Mouse (Mus musculus) liver, embryonic 16.5 days (tissue): ENCODE data around the gene Fabp3. TPM values are rescaled to one million over a fixed set of nuclear protein-coding genes. Genes with fewer than 3 reads are reported as not detected.
A peak's percentile ranks its signal among the peaks of the same experiment; 100 is the strongest.

Experiments used
- ATAC-seq: fragments of 200-750 bp; cut with Nextera tagmentation; 2 replicates; pipeline ENCODE4 v1.8.0; 2017; ENCODE audit warnings: low read depth, mild to moderate bottlenecking, moderate number of reproducible peaks, moderate library complexity
- H3K27ac ChIP-seq: fragments of 300-500 bp; sonication (generic); 2 replicates; pipeline ENCODE4 v1.5.1; 2014; ENCODE audit warnings: mild to moderate bottlenecking, low read length
- H3K27me3 ChIP-seq: fragments of 300-500 bp; sonication (generic); 2 replicates; pipeline ENCODE4 v1.6.1; 2014; ENCODE audit warnings: low read depth, low read length, mixed read lengths; ENCODE audit not compliant: control insufficient read depth, insufficient read depth
- H3K36me3 ChIP-seq: fragments of 300-500 bp; sonication (generic); 2 replicates; pipeline ENCODE4 v1.6.1; 2014; ENCODE audit warnings: mild to moderate bottlenecking; ENCODE audit not compliant: control insufficient read depth, insufficient read depth
- H3K4me1 ChIP-seq: fragments of 300-500 bp; sonication (generic); 2 replicates; pipeline ENCODE4 v1.6.1; 2014; ENCODE audit warnings: low read depth, low read length, mixed read lengths; ENCODE audit not compliant: control insufficient read depth
- H3K4me2 ChIP-seq: fragments of 300-500 bp; sonication (generic); 2 replicates; pipeline ENCODE4 v1.6.1; 2014; ENCODE audit warnings: low read depth, low read length, mixed read lengths
- H3K4me3 ChIP-seq: fragments of 300-500 bp; sonication (generic); 2 replicates; pipeline ENCODE4 v1.5.1; 2014; ENCODE audit warnings: low read depth, mild to moderate bottlenecking, low read length
- H3K9ac ChIP-seq: fragments of 300-500 bp; sonication (generic); 2 replicates; pipeline ENCODE4 v1.6.1; 2014; ENCODE audit warnings: low read depth, low read length
- H3K9me3 ChIP-seq: fragments of 300-500 bp; sonication (generic); replicated peaks from 2 replicates; pipeline ENCODE4 v1.6.1; 2016; ENCODE audit warnings: low read length; ENCODE audit not compliant: control insufficient read depth
- WGBS: fragments of 180-500 bp; shearing (Covaris S2); extraction: QIAGEN DNeasy Blood & Tissue Kit; methylation state at CpG from one replicate; pipeline ENCODE4 v1.1.7; 2014; ENCODE audit not compliant: insufficient replicate concordance; 5-methylcytosine and 5-hydroxymethylcytosine counted together
- polyA plus RNA-seq: library from polyadenylated mRNA; unstranded; fragments of >200 nt; fragmentation: Nextera tagmentation; extraction: Ambion mirVana; gene quantifications from 2 replicates; pipeline ENCODE4 v1.2.1, GENCODE M21; 2015

The Fabp3 gene
- polyA plus RNA-seq, 1 experiment from 2014 or later: 5.4 TPM

GRCm38 (mm10) chr4:130270611-130271347 lies 37.6 kb upstream of the Fabp3 start:
- peaks cover 16% of the 10 kb centered on the region for H3K4me1 ChIP-seq
- H3K27me3 ChIP-seq: peaks cover 50% of the 10 kb centered on the region
- no peak overlapping the region for H3K27ac ChIP-seq
- ATAC-seq: no peak
- WGBS: 46% methylated on average over 6 of the region's 6 CpGs
- no peaks in the 10 kb centered on the region for H3K36me3 ChIP-seq
- H3K9ac ChIP-seq: no peak overlapping the region
- no peak overlapping the region for H3K4me3 ChIP-seq
- no peaks in the 10 kb centered on the region for H3K9me3 ChIP-seq
- no peak overlapping the region for H3K4me2 ChIP-seq

DNA sequence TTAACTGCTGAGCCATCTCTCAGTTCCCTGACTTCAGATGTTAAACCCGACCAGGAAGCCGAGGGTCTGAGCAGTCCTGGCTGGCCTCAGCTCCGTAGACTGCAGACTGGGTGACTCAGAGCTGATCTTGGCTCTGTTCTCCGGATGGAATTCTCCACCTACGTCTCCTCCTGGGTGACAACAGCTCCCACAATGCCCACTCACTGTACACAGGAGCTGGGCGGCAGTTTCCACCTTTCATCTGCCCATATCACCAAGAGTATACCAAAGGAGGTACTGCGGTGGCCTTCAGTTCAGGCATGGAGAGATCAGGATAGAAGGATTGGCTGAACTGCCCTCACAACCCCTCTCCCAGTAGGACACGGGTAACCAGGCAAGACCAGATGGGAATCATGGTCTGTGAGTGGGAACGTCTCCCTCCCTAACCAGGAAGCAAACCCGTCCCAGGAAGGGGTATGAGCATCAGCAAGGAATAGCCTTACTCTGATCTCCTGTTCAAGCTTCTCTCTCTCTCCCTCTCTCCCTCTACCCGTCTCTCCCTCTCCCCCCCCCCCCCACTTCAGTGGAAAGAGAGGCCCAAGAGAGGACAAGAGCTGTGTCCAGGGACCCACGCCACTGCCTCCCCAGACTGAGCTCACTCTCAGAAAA lies 34.6 kb upstream of the Fabp3 start:
- Histone ChIP-seq H3K9me3 (no peaks in the 10 kb centered on the region), H3K4me1 (peaks cover 7% of the 10 kb centered on the region), H3K4me2 (no peak overlapping the region), H3K9ac (no peak overlapping the region), H3K27ac (no peak overlapping the region), H3K4me3 (no peak overlapping the region), H3K36me3 (no peaks in the 10 kb centered on the region), H3K27me3 (peaks cover 69% of the 10 kb centered on the region)
- WGBS: 12% methylated on average over 11 of the region's 12 CpGs
- no peak for ATAC-seq

GRCm38 (mm10) chr4:130274346-130275015 lies 33.9 kb upstream of the Fabp3 start:
- no peaks in the 10 kb centered on the region for H3K9me3 ChIP-seq
- no peak overlapping the region for H3K9ac ChIP-seq
- H3K4me1 ChIP-seq: peaks cover 7% of the 10 kb centered on the region
- H3K4me3 ChIP-seq: peak overlapping the region; percentile 50
- H3K4me2 ChIP-seq: peak overlapping the region; percentile 59
- no peak for ATAC-seq
- no peak overlapping the region for H3K27ac ChIP-seq
- peaks cover 75% of the 10 kb centered on the region for H3K27me3 ChIP-seq
- H3K36me3 ChIP-seq: no peaks in the 10 kb centered on the region
- 2% methylated on average over 29 of the region's 29 CpGs for whole genome bisulfite sequencing

DNA sequence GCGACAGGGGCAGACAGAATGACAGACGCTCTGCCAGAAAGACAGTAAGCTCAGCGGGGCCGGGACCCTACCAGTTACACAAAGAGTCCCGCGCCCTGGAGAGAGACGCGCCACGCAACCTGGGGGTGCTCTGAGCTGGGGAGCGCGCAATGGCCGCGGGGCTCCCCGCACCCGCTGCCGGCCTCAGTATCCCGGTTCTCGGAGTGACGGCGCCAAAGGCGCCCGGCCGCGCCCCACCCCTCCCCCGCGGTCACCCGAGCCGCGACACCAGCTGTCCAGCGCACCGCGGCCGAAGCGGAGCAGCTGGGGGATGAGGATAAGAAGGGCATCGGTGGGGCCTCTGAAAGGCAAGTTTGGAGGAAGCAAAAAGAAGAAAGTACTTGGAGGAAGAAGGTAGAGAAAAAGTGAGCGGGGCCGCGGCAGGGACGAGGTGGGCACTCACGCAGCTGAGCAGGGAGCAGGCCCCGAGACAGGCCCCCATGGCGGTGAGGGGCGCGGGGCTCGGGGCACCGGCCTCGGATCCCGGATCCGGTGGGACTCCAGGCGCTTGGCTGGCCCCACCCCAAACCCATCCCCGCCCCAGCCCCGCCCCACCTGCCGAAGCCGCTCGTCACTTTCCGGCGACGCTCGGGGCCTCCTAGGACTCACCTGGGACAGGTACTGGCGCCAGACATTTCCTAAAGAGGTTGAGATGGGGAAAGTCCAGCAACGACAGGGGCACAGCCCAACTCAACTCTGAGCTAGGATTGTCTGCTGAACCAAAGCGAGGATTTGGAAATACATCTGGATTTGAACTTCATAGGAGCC lies 33.2 kb upstream of the Fabp3 start:
- WGBS: 2% methylated on average over 61 of the region's 62 CpGs
- Histone ChIP-seq H3K4me1 (peaks cover 7% of the 10 kb centered on the region), H3K9ac (no peak overlapping the region), H3K9me3 (no peaks in the 10 kb centered on the region), H3K4me2 (peak overlapping the region; percentile 59), H3K27me3 (peaks cover 75% of the 10 kb centered on the region), H3K4me3 (peak overlapping the region; percentile 50), H3K36me3 (no peaks in the 10 kb centered on the region), H3K27ac (no peak overlapping the region)
- ATAC-seq: no peak

DNA sequence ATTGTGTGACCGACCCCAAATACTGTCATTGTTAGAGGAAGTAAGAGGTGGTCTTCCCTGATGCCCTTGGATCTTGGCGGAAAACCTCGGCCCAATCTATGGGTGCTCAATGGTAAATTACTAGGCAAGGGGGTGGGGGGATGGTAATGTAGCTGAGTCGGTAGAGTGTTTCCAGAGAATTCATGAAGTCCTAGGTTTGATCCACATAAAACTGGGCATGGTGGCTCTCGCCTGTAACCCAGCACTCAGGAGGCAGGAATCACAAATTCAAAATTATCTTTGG lies 32.6 kb upstream of the Fabp3 start:
- Histone ChIP-seq H3K27ac (no peak overlapping the region), H3K9ac (no peak overlapping the region), H3K9me3 (no peaks in the 10 kb centered on the region), H3K4me2 (no peak overlapping the region), H3K27me3 (peaks cover 75% of the 10 kb centered on the region), H3K4me3 (no peak overlapping the region), H3K36me3 (no peaks in the 10 kb centered on the region), H3K4me1 (peaks cover 7% of the 10 kb centered on the region)
- no peak for ATAC-seq
- WGBS: 39% methylated on average over 5 of the region's 5 CpGs

GRCm38 (mm10) chr4:130276573-130277176 lies 31.7 kb upstream of the Fabp3 start:
- H3K9ac ChIP-seq: no peak overlapping the region
- no peaks in the 10 kb centered on the region for H3K36me3 ChIP-seq
- no peak overlapping the region for H3K27ac ChIP-seq
- peaks cover 72% of the 10 kb centered on the region for H3K27me3 ChIP-seq
- no peak overlapping the region for H3K4me2 ChIP-seq
- no peak overlapping the region for H3K4me3 ChIP-seq
- H3K4me1 ChIP-seq: peaks cover 7% of the 10 kb centered on the region
- H3K9me3 ChIP-seq: no peaks in the 10 kb centered on the region
- 38% methylated on average over 7 of the region's 7 CpGs for WGBS
- no peak for ATAC-seq

DNA sequence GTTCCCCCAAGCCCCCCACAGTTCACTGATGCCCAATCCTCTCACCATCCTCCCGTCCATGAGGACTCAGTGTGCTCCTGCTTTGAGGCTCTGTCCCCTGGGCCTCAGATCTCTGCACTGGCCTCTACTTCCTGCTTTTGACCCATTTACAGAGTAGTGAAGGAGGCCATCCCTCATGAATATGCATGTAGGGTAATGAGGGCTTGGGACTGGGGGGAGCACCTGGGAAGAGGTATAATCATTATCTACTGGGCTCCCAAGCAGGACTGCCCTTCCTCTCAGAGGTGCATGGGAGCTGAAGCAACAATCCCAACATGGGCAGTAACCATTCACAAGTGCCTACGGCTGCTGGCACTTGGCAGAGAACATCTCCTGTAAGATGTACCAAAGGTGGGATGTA lies 29.3 kb upstream of the Fabp3 start, which contains the start of gene Serinc2:
Gene Serinc2 (minus strand): TSS at position 101 of the 400 bp plus-strand sequence.
- Histone ChIP-seq H3K4me3 (no peak within 1 kb of the TSS), H3K36me3 (no peaks in the 10 kb centered on the region), H3K4me2 (no peak within 1 kb of the TSS), H3K9me3 (no peaks in the 10 kb centered on the region), H3K9ac (no peak within 1 kb of the TSS), H3K27ac (no peak within 1 kb of the TSS), H3K27me3 (peaks cover 50% of the 10 kb centered on the region), H3K4me1 (peaks cover 7% of the 10 kb centered on the region)
- ATAC-seq: no peak
- 49% methylated on average over 2 of the region's 2 CpGs for WGBS

DNA sequence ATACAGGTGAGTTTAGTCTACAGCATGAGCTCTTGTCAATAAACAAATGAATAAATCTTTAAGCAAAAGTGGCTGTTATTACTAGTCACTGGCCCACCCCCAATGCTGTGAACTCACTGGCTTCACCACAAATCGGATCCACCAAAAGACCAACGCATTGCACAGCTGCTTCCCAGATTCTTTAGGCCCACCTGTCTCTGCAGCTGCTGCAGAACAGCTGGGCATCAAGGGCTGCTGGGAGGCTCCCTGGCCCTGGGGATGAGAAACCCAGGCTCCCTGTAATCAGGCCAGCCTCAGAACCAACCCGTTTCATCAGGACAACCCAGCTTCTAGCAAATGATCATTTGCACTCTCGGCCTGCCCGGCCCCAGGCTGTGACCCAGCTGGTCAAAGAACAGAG lies 25.5 kb upstream of the Fabp3 start:
- WGBS: 55% methylated on average over 5 of the region's 5 CpGs
- H3K27me3 ChIP-seq: peaks cover 28% of the 10 kb centered on the region

More for the DNA sequence above, 25.5 kb upstream of the Fabp3 start:
- ATAC-seq: no peak
- no peak overlapping the region for H3K4me2 ChIP-seq
- H3K9ac ChIP-seq: no peak overlapping the region
- H3K36me3 ChIP-seq: no peaks in the 10 kb centered on the region
- no peak overlapping the region for H3K4me3 ChIP-seq
- H3K9me3 ChIP-seq: no peaks in the 10 kb centered on the region
- H3K27ac ChIP-seq: no peak overlapping the region
- no peaks in the 10 kb centered on the region for H3K4me1 ChIP-seq
